Mouse (Mus musculus) E14TG2a.4 (cell line): ENCODE data around the gene Gm4924.

Source experiments
- H3K27me3 ChIP-seq: 2 replicates; pipeline ENCODE4 v1.6.1; 2014; ENCODE audit warnings: low read length, control low read depth; ENCODE audit not compliant: insufficient read depth
- H3K36me3 ChIP-seq: 2 replicates; pipeline ENCODE4 v1.6.1; 2014; ENCODE audit warnings: low read length, control low read depth; ENCODE audit not compliant: insufficient read depth
- H3K4me1 ChIP-seq: replicated peaks from 2 replicates; pipeline ENCODE4 v1.6.1; 2014; ENCODE audit warnings: low read depth, low read length, control low read depth
- H3K4me3 ChIP-seq: replicated peaks from 2 replicates; pipeline ENCODE4 v1.5.1; 2014; ENCODE audit warnings: mild to moderate bottlenecking, low read length
- H3K9me3 ChIP-seq: 2 replicates; pipeline ENCODE4 v1.6.1; 2014; ENCODE audit warnings: low read length, control low read depth
- CTCF ChIP-seq: conservative IDR thresholded peaks from 2 replicates; pipeline ENCODE4 v1.5.1; 2014; ENCODE audit warnings: low read length
- NANOG ChIP-seq: IDR thresholded peaks from 2 replicates; pipeline ENCODE4 v1.6.1; 2014; ENCODE audit warnings: borderline replicate concordance, low read length, mixed read lengths
- POU5F1 ChIP-seq: IDR thresholded peaks from 2 replicates; pipeline ENCODE4 v1.6.1; 2014; ENCODE audit warnings: low read length, borderline replicate concordance

The Gm4924 gene

DNA sequence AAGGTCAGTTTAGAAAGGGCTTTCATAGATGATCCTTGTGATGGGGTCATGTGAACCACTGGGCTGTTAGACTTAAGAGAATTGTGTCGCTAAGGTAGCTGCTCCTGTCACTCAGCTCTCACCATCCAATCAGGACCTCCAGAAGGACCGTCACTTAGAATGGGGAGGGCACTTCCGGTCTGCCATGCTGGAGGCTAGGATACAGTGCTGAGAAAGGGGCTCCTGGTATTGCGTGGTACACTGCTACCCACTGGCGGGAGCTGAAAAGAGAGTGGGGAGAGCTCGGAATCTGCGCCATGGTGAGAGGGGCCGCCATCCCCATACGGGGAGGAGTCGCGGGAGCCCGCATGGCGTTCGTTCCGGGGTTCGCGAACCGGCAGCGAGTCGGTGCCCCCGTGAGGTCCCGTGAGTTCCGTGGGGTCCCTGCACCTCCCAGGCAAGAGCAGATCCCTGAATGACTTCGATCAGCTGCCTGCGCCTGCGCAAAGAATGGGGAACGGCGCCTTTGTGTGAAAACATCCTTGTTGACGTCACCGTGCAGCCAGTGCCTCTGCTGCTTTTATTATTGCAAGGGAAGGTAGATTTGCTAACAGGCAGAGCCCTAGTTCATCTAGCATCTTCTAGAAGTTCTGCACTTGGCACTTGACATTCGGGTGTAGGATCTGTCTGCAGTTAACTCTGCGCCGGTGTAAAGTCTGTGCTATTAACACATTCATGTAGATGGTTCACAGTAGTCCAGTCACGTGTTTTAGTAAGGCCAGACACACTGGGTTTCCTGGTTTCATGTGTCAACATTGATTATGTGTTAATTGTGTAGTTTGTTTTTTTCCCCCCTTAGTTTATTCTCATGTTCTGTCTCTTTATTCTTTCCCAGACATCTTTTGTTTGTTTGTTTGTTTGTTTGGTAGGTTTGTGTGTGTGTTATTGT lies at the start of gene Gm4924:
Gm4924 (plus strand) TSS at position 173 of the 928 bp plus-strand sequence.
- no peaks in the 10 kb centered on the region for H3K9me3 ChIP-seq
- peaks cover 40% of the 10 kb centered on the region for H3K4me1 ChIP-seq
- peaks cover 7% of the 10 kb centered on the region; the same call in 1 of the 2 replicates for H3K36me3 ChIP-seq
- TF ChIP-seq CTCF = no peak
- no peak; the same call in 1 of the 2 replicates for TF ChIP-seq NANOG
- no peak for TF ChIP-seq POU5F1
- no peaks in the 10 kb centered on the region for H3K27me3 ChIP-seq
- H3K4me3 ChIP-seq = peak within 1 kb of the TSS; percentile 90

DNA sequence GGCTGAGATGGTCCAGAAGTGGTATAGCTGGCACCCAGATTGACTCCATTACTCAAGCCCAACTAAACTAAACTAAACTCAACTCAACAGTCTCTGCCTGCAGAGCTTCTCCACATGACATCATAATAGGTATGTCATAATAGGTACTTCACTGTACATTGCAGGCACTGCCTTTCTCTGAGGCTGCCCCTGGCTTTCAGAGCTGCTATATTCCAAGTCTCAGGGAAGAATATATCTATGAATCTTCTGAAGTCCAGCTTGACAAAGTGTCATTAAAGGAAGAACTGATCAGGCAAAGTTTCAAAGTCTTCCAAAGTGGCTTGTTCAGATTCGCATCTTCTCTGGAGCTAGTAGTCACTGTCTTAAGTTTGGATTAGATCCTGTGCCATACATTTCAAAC lies 37.6 kb upstream of the Gm4924 start, which contains the start of gene 4932415D10Rik:
4932415D10Rik (minus strand) TSS at position 101 of the 400 bp plus-strand sequence.
- no peak for TF ChIP-seq POU5F1
- no peak for TF ChIP-seq NANOG
- no peak for TF ChIP-seq CTCF
- H3K27me3 ChIP-seq = no peaks in the 10 kb centered on the region
- H3K4me1 ChIP-seq = no peaks in the 10 kb centered on the region
- no peak within 1 kb of the TSS for H3K4me3 ChIP-seq
- no peaks in the 10 kb centered on the region for H3K36me3 ChIP-seq
- peaks cover 8% of the 10 kb centered on the region for H3K9me3 ChIP-seq

- TF ChIP-seq NANOG (no peak), POU5F1 (no peak), CTCF (no peak; the same call in 1 of the 2 replicates)
- H3K4me1 ChIP-seq = no peaks in the 10 kb centered on the region
- no peaks in the 10 kb centered on the region for H3K36me3 ChIP-seq
- no peaks in the 10 kb centered on the region for H3K27me3 ChIP-seq
- peaks cover 17% of the 10 kb centered on the region for H3K9me3 ChIP-seq
- H3K4me3 ChIP-seq = no peak overlapping the region
These were observed 33.9 kb upstream of the Gm4924 start for GRCm38 (mm10) chr10:82320134-82320533.

DNA sequence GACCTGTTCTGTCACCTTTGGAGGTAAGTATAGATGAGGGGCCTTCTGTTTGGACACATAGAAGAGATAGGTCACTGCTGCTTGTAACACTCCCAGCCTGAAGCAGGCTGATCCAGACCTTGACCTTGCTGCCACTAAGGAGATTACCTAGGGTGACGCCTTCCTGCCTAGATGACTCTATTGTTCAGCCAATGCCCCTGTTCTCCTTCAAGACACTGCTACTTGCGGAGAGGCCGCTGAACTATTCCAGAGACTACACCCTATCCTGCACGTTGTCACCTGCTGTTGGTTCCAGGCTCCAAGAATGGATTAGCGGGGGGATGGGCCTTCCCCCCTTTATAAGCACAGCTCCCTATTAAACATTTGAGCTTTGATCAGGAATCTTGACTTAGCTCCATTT lies 24.2 kb upstream of the Gm4924 start:
- peaks cover 16% of the 10 kb centered on the region for H3K9me3 ChIP-seq
- H3K4me1 ChIP-seq = 0 out of 2 replicates have a peak, but pooled peaks cover 4% of the 10 kb centered on the region
- TF ChIP-seq CTCF (no peak), POU5F1 (no peak), NANOG (peak; percentile 14; the same call in 1 of the 2 replicates)
- H3K27me3 ChIP-seq = no peaks in the 10 kb centered on the region
- H3K36me3 ChIP-seq = no peaks in the 10 kb centered on the region
- H3K4me3 ChIP-seq = no peak overlapping the region

GRCm38 (mm10) chr10:82355401-82355800 lies 1.3 kb downstream of the Gm4924 start:
- Histone ChIP-seq H3K27me3 (no peaks in the 10 kb centered on the region), H3K4me3 (peak overlapping the region; percentile 90), H3K9me3 (no peaks in the 10 kb centered on the region), H3K36me3 (peaks cover 7% of the 10 kb centered on the region; the same call in 1 of the 2 replicates), H3K4me1 (peaks cover 43% of the 10 kb centered on the region)
- TF ChIP-seq NANOG (no peak), CTCF (peak; percentile 15), POU5F1 (no peak)

- TF ChIP-seq CTCF = peak; percentile 29; the same call in 1 of the 2 replicates
- TF ChIP-seq POU5F1 = no peak
- H3K4me3 ChIP-seq = no peak overlapping the region
- H3K36me3 ChIP-seq = peaks cover 31% of the 10 kb centered on the region
- no peaks in the 10 kb centered on the region for H3K27me3 ChIP-seq
- H3K4me1 ChIP-seq = peaks cover 23% of the 10 kb centered on the region
- peaks cover 22% of the 10 kb centered on the region for H3K9me3 ChIP-seq
These were observed 7.9 kb downstream of the Gm4924 start for GRCm38 (mm10) chr10:82361911-82362310.

GRCm38 (mm10) chr10:82382992-82383391 lies 28.9 kb downstream of the Gm4924 start:
- Histone ChIP-seq H3K4me1 (no peaks in the 10 kb centered on the region; the same call in 1 of the 2 replicates), H3K36me3 (peaks cover 20% of the 10 kb centered on the region), H3K9me3 (peaks cover 71% of the 10 kb centered on the region), H3K4me3 (no peak overlapping the region), H3K27me3 (no peaks in the 10 kb centered on the region)
- TF ChIP-seq POU5F1 (no peak), NANOG (peak; percentile 85)

DNA sequence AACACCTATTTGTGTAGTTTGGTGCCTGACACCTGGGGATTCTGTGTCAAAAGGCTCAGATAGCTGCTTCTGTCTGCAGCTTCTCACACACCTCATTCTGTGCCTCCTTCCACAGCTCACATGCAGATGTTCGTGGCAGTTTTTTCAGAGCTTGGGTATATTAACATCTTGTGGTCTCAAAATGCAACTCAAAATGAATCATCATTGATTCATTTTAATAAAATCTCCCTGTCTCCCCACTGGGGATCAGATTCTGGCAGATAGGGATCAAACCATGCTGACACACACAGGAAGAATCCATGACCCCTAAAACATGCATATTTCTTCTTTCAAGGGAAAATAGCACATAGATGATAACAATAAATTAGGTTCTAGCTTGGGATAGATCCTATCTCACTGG lies 55.5 kb downstream of the Gm4924 start:
- H3K9me3 ChIP-seq = peaks cover 30% of the 10 kb centered on the region
- TF ChIP-seq POU5F1 (no peak), CTCF (no peak), NANOG (no peak)
- H3K36me3 ChIP-seq = no peaks in the 10 kb centered on the region
- H3K4me3 ChIP-seq = no peak overlapping the region
- no peaks in the 10 kb centered on the region for H3K27me3 ChIP-seq
- no peaks in the 10 kb centered on the region for H3K4me1 ChIP-seq

DNA sequence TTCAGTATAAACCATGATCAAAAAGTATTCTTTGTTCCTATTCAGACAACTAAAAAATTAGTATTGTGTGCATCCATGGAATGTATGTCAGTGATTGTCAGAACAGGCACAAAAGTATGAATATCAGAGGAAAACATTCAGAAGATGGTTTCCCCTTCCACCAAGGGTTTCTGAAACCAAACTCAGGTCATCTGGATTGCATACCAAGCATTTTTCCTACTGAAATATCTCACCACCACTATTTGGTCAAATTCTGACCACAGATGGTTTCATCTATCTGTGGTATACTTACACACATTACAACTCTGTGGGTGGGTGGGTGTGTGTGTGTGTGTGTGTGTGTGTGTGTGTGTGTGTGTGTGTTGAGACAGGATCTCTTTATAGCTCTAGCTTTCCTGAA lies 69.6 kb downstream of the Gm4924 start:
- Histone ChIP-seq H3K36me3 (no peaks in the 10 kb centered on the region), H3K4me3 (no peak overlapping the region), H3K27me3 (no peaks in the 10 kb centered on the region), H3K4me1 (no peaks in the 10 kb centered on the region), H3K9me3 (peaks cover 22% of the 10 kb centered on the region)
- no peak for TF ChIP-seq NANOG
- TF ChIP-seq POU5F1 = no peak
- no peak for TF ChIP-seq CTCF
